Mouse (Mus musculus) heart, postnatal 4 days (tissue): ENCODE data around the gene Psmd5. TPM values are rescaled to one million over a fixed set of nuclear protein-coding genes. Genes with fewer than 3 reads are reported as not detected.

ENCODE experiments used
- DNase-seq: peaks from one replicate; pipeline ENCODE4 v3.0.0; 2021
- total RNA-seq, 2 experiments: library from RNA; stranded (reverse); gene quantifications; 2 replicates each; pipeline ENCODE4 v1.2.3; 2021

The Psmd5 gene
- 10 to 100 TPM; 17.1 to 17.7 TPM for total RNA-seq

DNA sequence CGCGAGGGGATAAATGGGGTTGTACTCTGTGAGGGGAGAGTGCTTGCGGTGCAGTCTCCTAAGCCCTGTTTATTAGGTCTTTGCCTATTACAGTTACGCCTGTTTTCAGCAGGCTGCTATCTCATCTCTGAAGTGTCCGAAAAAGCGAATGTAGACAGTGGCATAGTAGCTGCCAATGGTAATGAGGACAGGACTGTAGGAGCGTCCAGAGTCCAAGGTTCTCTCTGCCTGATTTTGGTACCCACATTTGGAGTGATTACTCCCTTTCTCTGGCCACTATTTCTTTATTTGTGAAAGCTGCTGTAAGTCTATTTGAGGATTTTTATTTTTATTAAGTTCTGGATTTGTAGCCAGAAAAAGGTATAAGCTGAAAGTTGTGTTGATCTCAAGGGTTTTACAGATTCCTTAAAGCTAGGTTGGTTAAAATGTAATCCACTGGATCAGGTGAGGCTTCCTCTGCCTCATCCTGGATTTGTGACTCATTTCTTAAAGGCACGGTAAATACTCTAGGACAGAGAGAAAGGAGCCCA, at the start of gene Psmd5:
TSS of gene Psmd5 (minus strand) at position 153 of the 530 bp plus-strand sequence.
- no peak for DNase-seq

GRCm38 (mm10) chr2:34922729-34923128, 48.0 kb upstream of the Psmd5 start:
- DNase-seq: no peak

DNA sequence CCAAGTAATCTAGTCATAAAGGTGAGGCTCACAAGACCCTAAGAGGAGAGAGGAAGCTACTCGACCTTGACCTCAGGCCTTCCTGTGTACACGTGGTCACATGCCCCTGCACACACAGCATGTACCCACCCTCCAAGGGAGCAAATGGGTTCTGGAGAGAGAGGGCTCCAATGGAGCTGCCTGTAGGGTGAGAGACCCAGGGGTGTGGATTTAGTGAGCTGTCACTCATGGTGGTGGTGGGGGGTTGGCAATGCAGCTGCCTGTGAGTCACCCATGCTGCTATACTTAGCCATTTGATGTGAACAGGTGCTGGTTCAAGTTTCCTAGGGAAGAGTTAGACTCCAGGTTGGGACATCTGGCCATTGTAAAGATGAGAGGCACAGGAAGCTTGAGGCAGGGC, 45.4 kb upstream of the Psmd5 start:
- DNase-seq: no peak

DNA sequence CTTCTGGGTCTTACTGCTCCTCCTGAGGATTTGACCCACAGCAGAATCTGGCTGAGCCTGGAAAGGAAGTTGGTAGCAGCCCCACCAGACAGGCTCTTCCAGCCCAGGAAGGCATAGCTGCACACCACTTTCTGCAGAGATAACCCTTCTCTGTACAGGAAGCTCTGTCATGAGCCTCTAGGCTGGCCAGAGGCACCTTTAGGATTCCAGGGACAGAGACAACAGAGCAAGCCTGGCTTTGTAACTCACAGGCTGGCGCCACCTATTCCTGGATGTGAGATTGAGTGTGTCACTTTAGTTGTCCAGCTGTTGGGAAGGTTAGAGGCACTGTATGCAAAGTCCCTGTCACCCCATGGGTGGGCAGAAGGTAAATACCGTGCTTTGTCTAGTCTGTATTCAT, 40.3 kb upstream of the Psmd5 start:
- no peak for DNase-seq

DNA sequence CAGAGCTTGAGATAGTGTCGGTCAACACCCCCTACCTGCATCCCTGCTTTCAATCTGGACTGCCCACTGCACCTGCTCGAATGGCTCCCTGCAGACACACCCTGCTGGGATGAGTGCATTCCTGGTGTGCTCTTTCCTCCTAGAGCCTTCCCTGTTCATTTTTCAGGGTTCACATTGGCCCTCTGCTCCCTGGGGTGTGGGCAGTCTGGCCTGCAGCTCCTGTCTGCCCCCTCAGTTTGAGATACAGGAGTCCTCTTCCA, 40.0 kb upstream of the Psmd5 start:
- no peak for DNase-seq

DNA sequence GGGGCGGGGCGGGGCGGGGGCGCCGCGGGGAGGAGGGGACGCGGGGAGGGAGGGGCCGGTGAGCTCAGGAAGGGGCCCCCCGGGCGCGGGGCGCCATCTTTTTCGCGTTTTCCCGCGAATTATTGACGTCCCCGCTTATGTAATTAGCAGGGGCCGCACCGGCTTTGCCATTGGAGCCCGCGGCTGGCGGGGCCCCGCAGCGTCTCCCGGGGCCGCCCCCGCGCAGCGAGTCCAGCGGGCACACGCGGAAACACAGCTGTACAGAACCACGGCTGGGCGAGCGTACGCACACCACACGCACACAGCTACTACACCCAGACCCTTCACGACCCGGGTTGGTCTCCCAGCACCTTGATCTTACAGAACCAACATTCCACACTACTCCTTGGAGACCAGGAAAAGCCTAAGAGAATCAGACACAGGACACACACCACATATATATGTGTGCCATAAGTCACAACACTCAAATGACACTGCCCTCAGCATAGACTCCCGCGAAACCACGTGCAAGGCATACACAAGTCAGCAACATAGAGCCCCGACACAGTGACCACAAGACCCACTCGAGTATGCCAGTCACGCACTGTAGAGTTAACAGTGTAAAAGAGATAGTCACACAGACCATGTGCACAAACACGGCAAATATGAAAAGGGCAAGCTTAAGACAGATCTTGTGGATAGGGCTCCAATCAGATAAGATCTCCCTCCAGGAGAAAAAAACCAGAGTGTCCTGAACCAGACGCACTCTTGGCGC, 39.5 kb upstream of the Psmd5 start:
- DNase-seq: peak; percentile 56

DNA sequence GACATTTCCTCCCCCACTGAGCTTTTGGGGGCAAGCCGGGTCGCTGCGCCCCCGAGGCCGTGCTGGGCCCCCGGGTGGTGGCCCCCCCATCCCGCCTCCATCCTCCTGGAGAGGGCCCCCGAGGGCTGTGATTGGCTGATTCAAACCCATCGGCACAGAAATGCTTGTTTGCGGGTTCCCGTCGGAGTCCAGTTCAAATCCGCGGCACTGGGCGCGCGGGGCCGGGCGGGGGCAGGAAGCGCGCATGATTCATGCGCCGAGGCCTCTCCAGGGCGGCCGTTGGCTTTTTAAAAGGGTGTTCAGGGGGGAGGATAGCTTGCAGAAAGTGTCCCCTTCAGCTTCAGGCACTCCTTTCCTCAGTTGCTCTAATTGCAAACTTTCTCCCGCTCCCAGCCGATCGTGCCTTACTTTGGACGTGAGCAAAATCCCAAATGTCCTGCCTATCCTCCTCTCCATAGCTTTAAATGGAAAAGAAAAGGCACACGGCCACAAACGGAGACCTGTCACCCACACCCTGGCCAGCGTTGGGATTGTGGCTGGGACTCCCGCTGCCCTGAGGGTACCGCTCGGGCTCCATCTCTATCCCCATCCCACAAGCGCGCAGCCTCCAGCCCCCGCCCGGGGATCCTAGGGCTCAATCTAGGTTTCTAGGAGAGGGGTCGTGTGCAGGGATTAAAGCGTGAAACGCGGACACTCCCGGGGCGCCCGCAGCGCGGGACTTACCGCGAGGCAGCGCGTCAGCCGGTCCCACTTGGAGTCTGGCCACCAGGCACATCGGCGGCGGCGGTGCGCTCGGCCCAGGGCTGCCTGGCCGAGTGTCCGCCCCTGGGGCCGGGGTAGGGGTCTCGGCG, 38.7 kb upstream of the Psmd5 start, which contains the start of gene Phf19:
TSS of gene Phf19 (minus strand) at position 809 of the 851 bp plus-strand sequence.
- peak; percentile 58 for DNase-seq

DNA sequence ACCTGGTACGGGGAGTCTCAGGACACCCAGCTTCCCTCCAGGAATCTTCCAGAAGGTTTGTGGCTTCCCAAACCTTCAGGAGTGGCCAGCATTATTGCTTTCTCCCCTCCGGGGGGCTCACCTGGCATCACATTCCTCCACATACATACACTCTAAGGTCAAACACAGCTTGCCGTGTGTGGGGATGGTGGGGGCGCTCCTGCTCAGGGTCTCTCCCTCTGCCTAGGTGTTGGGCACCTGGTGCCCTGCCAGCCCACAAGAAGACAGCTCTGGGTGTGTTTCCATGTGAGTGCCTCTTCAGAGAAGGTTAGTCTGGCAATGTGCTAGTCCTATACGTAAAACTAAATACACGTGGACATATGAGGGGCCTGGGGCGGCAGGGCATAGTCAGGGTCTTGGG, 37.8 kb upstream of the Psmd5 start:
- DNase-seq: no peak

- DNase-seq: no peak
Observed at GRCm38 (mm10) chr2:34911871-34912270, 37.1 kb upstream of the Psmd5 start.

DNA sequence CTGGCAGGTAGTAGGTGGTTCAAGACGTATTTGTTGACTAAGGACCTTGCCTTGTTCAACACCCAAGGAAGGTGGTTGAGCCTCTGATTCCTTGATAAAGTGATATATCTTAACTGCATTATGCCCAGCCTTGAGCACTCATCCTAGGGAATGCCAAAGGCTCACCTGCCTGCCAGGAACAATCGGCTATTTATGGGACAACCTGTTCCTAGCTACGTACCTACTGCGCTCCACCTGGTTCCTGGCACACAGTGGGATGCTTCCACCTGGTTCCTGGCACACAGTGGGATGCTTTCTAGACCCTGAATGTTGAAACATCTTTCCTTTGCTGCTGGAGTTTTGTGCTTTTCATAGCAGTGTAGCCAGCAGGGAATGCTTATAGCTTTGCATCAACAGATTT, 35.0 kb upstream of the Psmd5 start:
- DNase-seq: no peak

- peak; percentile 73 for DNase-seq
Observed at GRCm38 (mm10) chr2:34906861-34907604, 32.3 kb upstream of the Psmd5 start.

DNA sequence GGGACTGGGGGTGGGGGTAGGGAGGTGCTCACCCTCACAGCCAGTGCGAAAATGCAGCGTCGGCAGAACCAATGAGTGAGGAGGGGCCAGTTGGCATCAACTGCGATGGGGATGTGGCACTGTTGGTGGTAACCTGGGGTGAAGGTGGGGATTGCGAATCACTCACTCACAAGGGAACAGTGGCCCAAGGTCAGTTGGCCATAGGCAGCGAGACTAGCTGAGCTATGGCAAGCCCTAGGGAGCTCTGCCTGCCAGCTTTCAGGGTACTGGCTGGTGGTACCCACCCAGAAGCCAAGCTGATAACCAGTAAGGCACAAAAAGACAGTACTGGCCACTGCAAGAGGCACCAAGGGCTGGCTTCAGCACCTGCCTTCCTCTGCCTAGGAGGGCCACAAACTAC, 31.7 kb upstream of the Psmd5 start:
- DNase-seq: no peak

GRCm38 (mm10) chr2:34904849-34905542, 30.2 kb upstream of the Psmd5 start:
- peak; percentile 98 for DNase-seq

GRCm38 (mm10) chr2:34903652-34904405, 29.1 kb upstream of the Psmd5 start:
- no peak for DNase-seq

GRCm38 (mm10) chr2:34903191-34903590, 28.4 kb upstream of the Psmd5 start:
- no peak for DNase-seq

- no peak for DNase-seq
Observed at GRCm38 (mm10) chr2:34902731-34903130, 28.0 kb upstream of the Psmd5 start.

DNA sequence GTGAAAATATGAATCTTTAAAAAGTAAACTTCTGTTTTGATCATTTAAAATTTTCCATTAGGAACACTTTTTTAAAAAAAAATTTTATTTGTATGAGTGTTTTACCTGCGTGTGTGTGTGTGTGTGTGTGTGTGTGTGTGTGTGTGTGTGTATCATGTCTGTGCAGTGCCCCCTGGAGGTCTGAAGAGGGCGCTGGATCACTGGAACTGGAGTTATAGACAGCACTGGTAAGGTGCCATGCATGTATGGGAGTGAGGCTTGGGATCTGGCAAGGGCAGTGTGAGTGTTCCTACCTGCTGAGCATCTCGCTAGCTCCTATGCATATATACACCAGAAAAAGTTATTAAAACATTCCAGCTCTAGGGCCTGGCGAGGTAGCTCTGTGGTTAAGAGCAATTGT, 27.0 kb upstream of the Psmd5 start:
- no peak for DNase-seq

- no peak for DNase-seq
Observed at GRCm38 (mm10) chr2:34900412-34900811, 25.6 kb upstream of the Psmd5 start.

GRCm38 (mm10) chr2:34899682-34900081, 24.9 kb upstream of the Psmd5 start:
- DNase-seq: no peak

- peak; percentile 37 for DNase-seq
Observed at GRCm38 (mm10) chr2:34897820-34898219, 23.1 kb upstream of the Psmd5 start.

DNA sequence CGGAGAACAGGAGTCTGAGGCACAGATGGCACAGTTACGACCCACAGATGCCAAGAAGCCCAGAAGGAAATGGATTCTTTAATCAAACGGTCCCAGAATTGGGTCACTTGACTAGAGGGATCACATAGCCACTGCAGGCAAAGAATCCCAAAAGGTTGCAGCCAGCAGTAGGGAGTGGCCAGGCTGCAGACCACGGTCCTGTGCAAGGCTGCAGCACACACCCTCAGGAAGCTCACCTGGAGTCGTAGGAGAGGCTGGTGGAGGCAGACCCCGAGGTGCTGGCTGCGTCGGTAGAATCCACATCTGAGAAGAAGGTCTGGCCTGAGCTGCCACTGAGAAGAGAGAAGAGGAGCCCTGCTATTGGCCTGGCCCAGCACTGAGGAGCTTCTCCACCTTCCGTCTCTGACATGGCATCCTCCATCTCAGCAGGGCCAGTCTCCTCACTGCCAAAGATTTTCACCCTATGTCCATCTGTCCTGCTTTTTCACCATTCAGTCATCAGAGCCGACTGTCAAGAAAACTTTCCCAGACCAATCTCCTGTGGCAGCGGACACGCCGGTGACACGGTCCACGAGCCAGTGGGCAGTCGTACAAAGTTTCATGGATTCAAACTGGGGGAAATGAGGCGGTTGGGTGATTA, 22.2 kb upstream of the Psmd5 start:
- DNase-seq: no peak
